Mouse (Mus musculus): ENCODE measurements at regions not wholly inside any gene's neighbourhood (a gene's known extent, or its start where the extent isn't known, plus 50 kb on each side); places are given as distances from the start of the nearest gene placed in this dataset.

DNA sequence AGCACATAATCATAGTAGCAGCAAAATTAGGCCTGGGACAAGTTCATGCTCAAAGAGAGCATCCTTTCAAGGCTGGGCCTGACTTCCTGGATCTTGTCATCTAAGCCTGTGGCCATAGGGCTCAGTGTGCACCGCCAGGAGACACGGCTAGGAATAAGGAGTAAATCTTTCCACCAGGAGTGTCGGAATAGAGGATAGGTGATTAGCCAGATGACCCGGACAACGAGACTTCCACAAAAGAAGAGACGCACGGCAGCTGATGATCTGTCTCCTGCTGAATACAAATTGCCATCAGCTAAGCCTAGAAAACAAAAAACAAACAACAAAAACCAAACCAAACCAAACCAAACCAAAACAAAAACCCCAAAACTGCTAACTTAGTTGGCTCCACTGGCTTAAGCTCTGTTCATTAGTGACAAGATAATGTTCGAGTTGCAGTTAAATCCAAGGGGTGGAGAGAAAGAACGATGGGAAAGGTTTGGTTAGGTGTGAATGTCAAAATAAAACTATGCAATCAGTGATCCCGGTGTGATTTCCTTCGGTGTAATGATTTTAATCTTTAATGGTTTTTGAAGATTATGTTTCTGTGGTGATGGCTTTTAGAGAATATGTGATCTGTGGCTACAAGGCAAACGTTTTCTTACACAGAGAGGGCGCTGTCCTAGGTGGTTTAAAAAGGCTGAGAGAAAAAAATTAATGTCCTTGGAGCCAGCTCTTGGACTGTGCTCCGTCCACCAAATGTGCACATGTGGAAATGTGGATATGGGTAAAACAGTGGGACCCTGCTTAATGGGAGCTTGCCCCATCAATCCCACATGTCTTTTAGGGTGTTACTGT lies 51.8 kb upstream of the Ezh2 start:
- no peaks in the 10 kb centered on the region for H3K4me1 ChIP-seq (ENCODE audit: control insufficient read depth, insufficient read depth, low read length)
- no peak overlapping the region for H3K27ac ChIP-seq (ENCODE audit: insufficient read depth, low read depth, low read length)
- H3K4me3 ChIP-seq (ENCODE audit: insufficient read depth, low read length), result no peak overlapping the region
- no peak for TF ChIP-seq CTCF (IDR thresholded peaks at IDR 0.05; ENCODE audit: low read depth, low read length)
- TF ChIP-seq POLR2A (IDR thresholded peaks at IDR 0.05; ENCODE audit: borderline replicate concordance, low read depth, low read length), result no peak

DNA sequence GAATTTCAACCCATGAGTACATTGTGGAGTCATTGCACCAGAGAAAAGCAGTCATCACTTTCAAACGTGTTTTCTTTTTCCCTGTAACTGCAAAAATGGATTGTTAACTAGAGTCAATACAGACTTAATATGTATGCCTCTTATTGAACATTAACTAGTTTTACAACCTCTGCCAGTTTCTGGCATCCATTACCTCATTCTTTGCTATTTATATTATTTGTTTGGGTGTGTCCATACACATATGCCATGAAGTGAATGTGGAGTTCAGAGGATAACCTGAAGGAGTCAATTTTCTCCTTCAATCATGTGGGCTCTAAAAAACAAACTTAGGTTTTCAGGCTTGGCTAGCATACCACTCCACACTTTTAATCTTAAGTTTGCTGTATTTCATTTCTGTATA lies 50.9 kb upstream of the Ezh2 start:
- Histone ChIP-seq H3K4me1 (ENCODE audit: control insufficient read depth, insufficient read depth, low read length) (no peaks in the 10 kb centered on the region), H3K4me3 (ENCODE audit: insufficient read depth, low read length) (no peak overlapping the region), H3K27ac (ENCODE audit: insufficient read depth, low read depth, low read length) (no peak overlapping the region)
- TF ChIP-seq CTCF (IDR thresholded peaks at IDR 0.05; ENCODE audit: low read depth, low read length), result no peak
- no peak for TF ChIP-seq POLR2A (IDR thresholded peaks at IDR 0.05; ENCODE audit: borderline replicate concordance, low read depth, low read length)
